ENCODE assay signal across 17 mouse cellular contexts in the genomic region with DNA sequence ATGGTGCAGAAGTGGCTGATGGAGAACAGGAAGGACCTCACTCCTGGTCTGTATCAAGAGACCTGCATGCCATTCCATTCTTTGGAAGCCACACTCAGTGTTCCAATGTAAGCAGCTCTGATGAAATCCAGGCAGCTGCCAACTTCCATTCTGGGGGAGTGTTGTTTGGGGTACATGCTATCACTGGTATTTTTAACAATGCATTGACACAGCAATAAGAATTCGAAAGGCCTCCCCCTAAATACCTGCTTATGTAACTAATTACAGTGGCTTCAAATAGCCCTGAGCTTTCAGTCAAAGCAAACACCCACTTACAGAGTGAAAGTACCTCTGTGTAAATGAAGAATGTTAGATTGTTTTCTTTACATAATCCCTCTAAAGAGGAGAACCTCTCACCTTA. TPM values are rescaled to one million over a fixed set of nuclear protein-coding genes. Genes with fewer than 3 reads are reported as not detected.
DNase-seq lines count a peak whose midpoint lies in the region.
"Had no signal": no experiment of that assay in that cellular context is flagged by ENCODE, and none has a peak within 500 bp of the region (broad histone marks: within the 10 kb centered on the region; RNA-seq: fewer than 3 reads in every experiment).

No protein-coding gene starts in this region.

- peak; percentile 27 to 79 for DNase-seq in layer of hippocampus, adult 18-20 months (ENCODE audit: low spot score in 2 of 2)
- DNase-seq in layer of hippocampus, postnatal 14 days (ENCODE audit: low spot score in 2 of 2) = no peak
- peak; percentile 43 for DNase-seq in right cerebral cortex, adult 18-20 months
- DNase-seq in right cerebral cortex, postnatal 25 days = no peak
- peak; percentile 22 to 45 for DNase-seq in frontal cortex, postnatal 36 days (ENCODE audit: low spot score in 2 of 2)
- peak; percentile 63 for DNase-seq in telencephalon, adult 2 months (ENCODE audit: low read depth, low spot score)
- DNase-seq in adrenal gland, postnatal 14 days = no peak
- DNase-seq: adrenal gland, adult 8-10 months; cerebellum, adult 8-10 months; heart, postnatal 4 days; kidney, adult 8-10 months; kidney, postnatal 10 days; lung, embryonic 14.5 days; right cerebral cortex, postnatal 14 days; thymus, postnatal 25 days had no signal

RNA-seq across cellular contexts. Expression of a gene that starts 42.7 kb away (rescaled TPM):
- 10 to 100 TPM in 1 of 2 experiments, 1 to 10 TPM in 1; 8.6 to 11.9 TPM for total RNA-seq in layer of hippocampus, adult 18-20 months (2021)
- 1 to 10 TPM; 7.8 to 8.4 TPM for total RNA-seq in layer of hippocampus, postnatal 14 days (2021)
- total RNA-seq in adrenal gland, postnatal 14 days (2021) = 0.26 and 0.38 TPM in 2 replicates
- total RNA-seq: heart, postnatal 4 days; megakaryocyte, adult 5-6 weeks; MEL had no signal

Comparison
In these comparisons a context has a peak if more than half of its experiments do, and no peak if none do; other contexts are left out.
1. DNase-seq: peak in layer of hippocampus, adult 18-20 months (2 of 2), right cerebral cortex, adult 18-20 months (single experiment), frontal cortex, postnatal 36 days (2 of 2) and telencephalon, adult 2 months (single experiment); none in layer of hippocampus, postnatal 14 days (0 of 2), right cerebral cortex, postnatal 25 days (single experiment) and adrenal gland, postnatal 14 days (single experiment).